Mouse (Mus musculus) cerebellum, postnatal 25 days (tissue): ENCODE data around the gene Flcn.
A peak's percentile ranks its signal among the peaks of the same experiment; 100 is the strongest.

Experiments
- DNase-seq, 2 experiments: peaks; one replicate each; pipeline ENCODE4 v3.0.0; 2021; ENCODE audit warnings: mixed read lengths in 2 of 2

The Flcn gene

DNA sequence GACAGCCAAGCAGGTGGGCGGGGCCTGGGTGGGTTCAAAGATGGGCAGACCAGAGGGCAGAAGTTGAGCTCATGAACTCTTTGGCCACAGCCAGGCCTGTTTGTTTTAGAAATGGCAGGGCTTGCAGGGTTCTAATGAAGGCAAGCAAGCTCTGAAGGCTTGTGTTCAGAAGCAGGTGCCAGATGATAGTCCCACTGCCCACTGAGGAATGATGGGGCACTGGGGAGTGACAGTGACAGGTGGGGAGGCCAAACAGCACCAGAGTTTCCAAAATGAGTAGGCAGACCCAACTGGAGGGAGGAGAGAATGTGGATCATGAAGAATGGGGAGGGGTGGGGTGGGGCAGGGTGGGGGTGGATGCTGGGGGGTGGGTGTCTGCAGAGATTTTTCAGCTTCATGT, 4.6 kb downstream of the Flcn start:
- no peak for DNase-seq

DNA sequence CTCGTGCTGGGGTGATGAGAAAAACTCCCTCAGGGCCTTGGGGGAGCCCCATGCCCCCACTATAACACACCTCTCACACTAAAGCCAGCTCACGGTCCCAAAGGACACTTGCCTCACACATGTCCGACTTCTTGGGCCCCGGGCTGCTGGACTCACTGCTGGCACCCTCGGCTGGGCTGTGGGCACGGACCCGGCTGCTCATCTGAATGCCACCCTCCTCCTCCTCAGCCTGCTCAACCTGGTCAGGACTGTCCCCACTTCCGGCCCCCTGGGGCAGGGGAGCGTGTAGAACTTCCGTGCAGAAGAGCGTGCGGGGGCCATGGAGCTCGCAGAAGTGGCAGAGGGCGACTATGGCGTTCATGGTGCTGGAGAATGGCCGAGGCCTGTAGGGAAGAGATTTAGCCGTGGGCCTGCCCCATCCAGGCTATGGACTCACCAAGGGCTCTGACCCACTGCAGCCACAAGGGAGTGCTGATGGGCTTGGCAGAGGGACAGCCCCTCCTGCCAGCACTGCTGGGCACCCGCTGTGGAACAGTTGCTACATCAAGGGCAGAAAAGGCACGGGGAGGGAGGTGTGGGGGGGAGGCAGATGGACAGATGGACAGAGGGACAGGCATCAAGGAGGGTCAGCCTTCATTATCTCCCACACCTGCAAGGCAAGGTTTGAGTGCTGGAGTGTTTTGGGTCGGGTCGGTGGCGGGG, 5.3 kb downstream of the Flcn start:
- peak; percentile 79 to 86 for DNase-seq

DNA sequence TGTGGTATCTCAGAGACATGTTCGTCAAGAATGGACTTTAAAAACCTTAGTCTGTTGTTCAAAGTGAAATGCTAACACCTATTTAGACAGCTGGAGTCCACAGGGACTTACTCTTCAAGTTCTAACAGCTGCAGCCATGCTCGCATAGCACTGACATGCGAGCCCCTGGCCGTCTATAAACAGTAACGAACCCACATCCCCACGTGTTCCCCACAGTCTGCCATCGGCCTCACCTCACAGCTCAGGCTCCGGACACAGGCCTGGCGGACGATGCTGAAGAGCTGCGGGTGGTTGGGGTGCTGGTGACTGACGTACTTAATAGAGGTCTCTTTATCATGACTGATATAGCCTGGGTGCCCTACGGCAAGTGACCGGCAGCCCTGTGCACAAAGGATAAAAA, 6.3 kb downstream of the Flcn start:
- no peak for DNase-seq

DNA sequence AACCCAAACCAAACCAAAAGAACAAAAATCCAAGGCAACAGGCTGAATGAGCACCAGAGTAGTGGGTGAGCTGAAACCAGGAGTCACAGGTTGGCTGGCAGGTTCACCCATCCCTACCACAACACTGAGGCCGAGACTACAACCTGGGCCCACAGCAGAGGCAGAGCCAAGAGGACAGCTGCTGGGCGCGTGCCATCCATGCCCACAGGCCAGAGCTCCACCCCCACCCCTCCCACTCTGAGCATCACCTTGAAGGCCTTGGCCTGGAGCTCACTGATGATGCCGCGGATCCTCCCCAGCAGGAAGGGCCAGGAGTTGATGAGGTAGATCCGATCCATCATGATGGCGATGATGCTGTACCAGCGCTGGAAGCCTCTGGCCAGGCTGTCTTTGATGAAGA, 7.9 kb downstream of the Flcn start:
- DNase-seq: peak in 1 of 2 experiments; percentile 61

DNA sequence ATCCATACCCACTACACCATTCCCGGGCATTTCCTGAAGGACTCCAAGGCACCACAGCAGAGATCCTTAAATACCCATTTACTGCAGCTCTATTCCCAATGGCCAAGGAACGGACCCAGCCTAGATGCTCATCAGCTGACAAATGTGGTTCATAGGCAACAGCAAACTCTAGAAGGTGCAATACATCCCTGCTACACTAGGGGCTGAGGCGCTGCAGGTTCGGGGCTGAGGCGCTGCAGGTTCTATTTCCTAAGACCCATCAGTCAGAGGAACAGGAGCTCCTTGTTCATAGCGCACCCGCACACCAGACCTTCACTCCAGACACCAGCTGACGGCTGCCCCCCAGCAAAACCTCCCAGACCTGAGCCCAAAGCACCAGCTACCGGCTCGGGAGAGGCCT, 9.4 kb downstream of the Flcn start:
- no peak for DNase-seq

DNA sequence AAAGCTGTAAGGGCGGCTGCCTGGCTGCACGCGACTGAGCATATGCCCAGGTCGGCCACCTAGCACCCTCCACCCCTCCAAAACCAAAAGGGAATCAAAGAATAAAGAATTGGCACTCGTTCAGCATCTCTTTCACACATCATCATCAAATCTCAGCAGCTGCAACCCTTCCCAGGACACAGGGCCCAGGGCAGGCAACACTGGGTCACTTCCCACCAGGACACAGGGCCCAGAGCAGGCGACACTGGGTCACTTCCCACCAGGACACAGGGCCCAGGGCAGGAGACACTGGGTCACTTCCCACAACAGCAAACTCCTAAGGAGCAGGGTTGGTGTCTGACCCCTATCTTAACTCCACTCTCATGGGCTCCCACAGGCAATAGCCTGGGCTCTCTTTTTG, 16.4 kb downstream of the Flcn start:
- no peak for DNase-seq

DNA sequence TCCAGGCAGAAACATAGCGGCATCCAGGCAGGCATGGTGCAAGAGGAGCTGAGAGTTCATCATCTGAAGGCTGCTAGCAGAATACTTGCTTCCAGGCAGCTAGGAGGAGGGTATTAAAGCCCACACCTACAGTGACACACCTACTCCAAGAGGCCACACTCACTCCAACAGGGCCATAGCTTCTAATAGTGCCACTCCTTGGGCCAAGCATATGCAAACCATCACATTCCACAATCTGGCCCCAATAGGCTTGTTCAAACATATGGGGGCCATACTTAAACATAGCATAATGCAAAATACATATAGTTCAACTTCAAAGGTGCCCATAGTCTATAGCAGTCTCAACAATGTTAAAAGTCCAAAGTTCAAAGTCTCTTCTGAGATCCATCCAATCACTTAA, 20.5 kb downstream of the Flcn start:
- DNase-seq: no peak

DNA sequence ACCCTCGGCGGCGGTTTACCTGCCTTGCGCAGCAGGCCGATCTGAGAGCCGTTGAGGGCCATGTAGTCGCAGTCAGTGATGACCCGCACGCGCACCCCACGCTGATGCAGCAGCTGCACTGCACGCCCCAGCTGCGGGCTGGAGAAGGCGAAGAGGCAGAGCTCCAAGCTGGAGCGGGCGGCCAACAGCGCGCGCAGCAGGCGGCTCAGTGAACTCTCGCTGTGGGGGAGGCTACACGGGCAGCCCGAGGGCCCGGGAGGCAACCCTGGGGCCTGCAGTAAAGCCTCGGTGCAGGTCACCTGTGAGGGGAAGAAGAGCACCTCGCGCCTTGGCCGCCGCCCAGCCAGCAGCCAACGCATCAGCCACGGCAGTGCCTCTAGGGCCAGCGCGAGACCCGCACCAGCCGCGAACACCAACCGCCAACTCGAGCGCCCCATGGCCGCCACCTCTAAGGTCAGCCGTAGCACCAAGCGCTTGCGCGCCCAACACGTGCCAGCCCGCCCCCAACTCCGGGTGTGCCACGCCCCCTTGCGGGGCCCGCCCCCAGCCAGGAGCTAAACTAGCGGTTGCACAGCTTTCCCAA, 22.5 kb downstream of the Flcn start, which contains the start of gene Pld6:
Gene Pld6 (minus strand): TSS at position 447 of the 583 bp plus-strand sequence.
- peak; percentile 42 to 56 for DNase-seq

DNA sequence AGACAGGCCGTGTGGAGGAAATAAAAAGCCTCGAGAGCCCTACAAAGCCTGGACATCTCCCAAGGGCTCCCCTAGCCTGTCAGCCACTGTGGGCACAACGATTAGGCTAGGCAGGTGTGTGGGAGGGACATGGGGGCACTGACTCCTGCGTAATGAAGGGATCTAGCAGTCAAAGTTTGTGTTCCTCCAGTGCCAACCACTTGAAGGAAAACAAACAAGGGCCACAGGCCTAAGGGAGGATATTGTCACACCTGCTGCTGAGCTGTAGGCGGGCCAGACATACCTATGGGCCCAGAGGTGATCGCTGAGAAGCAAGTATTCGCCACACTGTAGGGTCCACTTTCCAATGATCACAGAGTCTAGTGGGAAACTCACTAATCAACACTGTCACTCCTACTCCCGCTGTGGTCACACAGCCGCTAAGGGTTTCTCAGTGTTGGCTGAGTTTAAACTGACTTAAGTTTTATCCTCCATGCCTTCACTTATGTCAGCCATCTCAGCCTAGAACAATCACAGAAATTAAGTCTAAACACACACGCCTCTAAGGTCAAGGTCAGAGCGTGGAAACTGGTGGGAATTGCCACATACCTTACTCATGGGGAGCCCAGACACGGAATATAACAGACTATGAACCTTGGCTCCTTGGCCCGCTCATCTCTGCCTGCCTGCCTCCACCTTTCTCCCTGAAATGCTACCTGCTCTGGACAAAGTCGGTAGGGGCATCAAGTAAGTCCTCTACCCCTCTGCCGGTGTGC, 23.2 kb downstream of the Flcn start:
- no peak for DNase-seq

DNA sequence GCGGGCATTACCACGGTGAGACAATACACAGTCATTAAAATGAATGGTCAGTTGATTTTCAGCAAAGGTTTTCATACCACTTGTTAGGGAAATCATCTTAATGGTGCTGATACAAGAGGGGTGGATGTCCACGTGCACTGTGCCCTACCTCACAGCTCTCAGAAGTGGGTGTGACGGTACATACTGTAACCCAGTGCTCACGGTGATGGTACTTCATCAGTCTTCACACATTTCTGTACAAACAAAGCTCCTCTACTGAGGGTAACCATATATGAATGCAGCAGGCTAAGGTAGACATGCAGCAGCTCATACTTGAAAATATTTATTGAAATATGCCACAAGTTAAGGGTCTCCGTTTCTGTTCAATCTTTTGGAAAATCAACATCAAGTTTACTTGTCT, 26.2 kb downstream of the Flcn start:
- DNase-seq: no peak

DNA sequence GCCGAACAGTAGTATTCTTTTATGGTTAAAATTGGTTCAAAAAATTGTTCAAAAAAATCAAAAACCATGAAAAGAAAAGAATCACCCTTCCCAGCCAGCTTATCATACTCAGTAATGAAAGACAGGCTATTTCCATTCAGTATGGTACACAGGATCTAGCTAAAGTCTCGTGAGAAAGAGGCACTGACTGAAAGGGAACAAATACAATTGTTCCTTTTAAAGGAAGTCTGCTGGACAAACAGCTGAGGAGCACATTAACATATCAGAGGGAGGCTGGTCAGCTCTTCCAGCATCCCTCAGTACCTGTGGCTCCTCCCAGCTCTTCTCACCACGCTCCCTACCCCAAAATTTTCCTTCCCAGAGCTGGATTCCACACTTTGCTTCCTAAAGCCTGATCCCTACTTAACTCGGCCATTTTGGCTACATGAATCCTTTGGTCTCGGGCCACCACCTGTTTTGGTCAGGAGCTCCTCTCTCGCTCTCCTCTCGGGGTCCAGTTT, 27.7 kb downstream of the Flcn start:
- no peak for DNase-seq

DNA sequence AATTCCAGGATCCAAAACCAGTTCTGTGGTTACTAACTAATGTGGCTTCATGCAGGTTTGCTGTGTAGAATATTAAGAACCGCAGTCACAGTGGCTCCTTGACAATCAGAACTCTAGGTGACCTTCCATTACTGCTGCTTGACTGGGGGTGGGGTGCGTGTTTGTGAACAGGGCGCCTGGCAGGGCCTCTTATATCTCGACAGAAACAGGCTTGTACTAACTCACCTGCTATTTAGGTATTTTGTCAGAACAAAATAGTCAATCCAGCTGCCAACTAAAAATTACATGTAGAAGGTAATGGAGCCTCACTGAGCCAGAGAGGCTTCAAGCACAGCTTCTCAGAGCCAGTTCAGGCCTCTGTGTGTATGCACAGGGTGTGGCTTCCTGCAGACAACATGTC, 29.6 kb downstream of the Flcn start:
- no peak for DNase-seq

DNA sequence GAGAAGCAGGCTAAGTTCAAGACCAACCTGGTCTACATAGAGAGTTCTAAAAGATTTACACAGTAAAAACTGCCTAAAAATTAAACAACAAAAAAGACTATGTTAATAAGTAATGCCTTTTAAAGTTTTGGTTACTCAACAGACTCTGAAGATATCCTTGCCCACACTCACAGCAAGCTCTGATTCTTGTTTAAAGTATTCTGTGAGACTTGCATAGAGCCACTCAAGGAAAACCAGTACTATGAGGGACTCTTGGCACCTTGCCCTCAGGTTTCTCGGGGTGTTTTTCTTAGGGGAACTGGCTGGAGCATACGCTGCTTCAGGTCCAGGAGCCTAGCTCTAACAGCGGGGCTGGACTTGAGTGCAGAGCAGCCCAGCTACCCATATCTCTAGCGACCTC, 30.4 kb downstream of the Flcn start:
- DNase-seq: peak in 1 of 2 experiments; percentile 49

DNA sequence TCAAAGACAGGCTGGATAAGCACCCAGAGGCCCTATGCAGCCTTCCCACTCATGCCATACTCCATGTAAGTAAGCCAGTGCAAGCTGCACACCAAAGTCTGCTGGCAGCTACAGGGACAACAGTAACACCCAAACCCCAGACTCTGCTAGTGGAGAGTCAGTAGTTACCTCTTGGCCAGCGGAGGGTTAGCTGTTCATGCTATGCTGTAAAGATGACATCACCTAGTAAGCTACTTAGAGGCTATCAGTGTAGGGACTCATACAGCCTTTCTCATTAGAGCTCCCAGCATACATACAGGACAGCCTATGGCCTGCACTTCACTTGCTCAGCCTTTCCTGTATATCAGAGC, 31.0 kb downstream of the Flcn start:
- no peak for DNase-seq

DNA sequence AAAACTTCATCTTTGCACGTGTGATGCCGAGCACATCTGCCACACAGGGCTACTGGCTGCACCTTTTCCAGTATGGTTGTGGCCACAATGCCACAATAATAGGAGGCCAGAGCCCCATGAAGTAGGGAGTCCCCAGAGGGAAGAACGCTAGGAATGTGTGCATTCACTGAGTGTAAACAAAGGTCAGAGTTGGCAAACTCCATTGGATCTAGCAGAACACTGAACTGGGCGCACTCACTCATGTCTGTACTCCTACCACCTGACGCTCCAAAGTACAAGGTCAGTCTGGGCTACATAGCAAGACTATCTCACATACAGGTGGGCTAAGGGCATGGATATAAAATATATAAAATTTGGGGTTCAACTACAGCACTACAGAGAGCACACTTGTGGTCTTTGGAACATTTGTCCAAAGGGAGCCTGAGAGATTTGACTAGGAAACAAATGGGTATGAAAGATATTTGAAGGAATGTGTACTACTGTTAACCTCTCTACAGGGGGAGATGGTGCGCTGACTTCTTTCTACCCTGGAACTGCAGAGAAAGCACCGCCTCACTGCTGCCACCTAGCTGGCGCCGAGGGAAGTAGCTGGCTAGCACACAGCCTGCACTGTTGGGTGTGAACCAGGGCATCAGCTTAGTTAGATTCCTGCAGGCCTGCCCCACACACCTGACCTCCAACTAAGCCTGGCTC, 31.5 kb downstream of the Flcn start:
- peak; percentile 86 to 89 for DNase-seq

DNA sequence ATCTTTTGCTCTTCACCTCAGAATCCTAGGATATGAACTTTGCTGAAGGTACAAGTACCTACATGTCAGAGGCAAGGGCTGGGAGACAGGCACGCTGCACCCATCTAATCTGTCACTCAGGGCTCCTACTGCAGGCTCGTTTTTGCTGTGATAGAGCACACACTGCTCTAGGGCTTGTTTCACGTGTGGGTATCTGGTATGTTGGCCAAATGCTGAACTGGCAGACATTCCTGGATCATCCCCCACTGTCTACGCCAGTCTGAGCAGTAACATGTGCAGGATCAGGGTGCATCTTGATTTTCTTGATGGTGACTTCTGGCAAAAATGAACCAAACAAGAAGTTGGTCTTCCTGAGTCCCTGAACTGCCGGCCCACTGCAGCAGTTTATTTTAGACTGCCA, 32.6 kb downstream of the Flcn start:
- DNase-seq: peak in 1 of 2 experiments; percentile 48

DNA sequence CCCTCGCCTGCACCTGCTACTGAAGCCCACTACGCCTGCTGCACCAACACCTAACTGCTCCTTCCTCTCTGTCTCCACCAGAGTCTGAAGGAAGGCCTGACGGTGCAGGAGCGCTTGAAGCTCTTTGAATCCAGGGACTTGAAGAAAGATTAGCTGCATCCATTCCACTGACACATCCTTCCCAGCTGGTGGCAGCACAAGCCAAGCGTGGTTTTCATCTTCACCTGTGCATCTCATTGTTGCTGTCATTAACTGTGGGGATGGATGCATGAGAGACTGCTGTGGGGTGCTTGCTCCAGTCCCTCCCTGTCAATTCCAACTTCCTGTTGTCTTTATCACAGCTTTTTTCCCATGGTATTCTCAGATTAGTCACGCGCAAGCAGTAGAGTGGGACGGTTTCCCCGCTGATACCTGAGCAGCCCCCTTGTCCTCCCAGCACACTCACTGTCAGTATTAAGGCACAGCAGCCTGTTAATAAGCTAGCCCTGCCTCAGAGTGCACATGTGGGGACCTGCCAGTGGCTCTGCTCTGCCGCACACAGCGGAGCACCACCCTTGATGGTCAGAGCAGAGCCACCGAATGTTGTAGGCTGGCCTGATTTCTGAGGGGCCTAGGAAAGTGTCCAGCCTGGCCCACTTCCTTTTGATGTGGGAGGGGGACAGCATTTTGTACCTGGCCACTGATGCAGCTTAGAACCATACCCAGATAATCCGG, 34.2 kb downstream of the Flcn start:
- DNase-seq: peak in 1 of 2 experiments; percentile 35

DNA sequence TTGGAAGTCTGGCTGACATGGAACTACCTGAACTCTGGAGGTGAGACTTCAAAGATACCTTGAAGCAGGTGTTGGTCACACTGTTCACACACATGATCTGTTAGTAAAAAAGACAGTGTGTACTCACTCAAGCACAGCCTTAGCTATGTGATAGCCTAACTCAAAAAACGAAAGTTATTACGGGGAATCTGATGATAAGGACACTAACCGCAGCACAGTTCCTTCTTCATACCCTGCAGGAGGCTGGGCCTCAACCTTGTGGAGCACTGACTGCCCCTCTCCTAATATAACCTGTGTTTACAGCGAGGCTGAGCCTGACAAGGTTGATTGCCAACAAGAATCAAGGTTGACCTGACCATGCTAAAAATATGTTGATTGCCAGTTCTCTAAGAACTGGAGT, 35.3 kb downstream of the Flcn start:
- DNase-seq: no peak

DNA sequence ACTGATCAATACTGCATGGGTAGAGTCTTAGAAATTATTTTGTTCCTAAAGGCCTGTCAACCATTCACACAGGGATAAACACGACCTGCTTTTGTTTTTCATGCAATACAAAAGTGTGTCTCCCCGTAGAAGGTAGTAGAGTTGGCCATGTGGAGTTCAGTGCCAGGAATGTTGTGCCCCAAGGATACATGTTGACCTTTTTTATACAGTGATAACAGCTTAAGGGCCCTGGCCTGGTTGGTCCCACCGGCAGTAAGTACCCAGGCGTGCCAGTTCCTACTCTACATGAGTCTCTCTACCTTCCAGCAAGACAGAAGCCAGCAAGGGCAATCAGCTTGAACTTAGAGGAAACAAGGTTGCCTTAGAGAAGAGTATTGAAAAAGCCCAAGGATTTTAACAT, 36.9 kb downstream of the Flcn start:
- no peak for DNase-seq

DNA sequence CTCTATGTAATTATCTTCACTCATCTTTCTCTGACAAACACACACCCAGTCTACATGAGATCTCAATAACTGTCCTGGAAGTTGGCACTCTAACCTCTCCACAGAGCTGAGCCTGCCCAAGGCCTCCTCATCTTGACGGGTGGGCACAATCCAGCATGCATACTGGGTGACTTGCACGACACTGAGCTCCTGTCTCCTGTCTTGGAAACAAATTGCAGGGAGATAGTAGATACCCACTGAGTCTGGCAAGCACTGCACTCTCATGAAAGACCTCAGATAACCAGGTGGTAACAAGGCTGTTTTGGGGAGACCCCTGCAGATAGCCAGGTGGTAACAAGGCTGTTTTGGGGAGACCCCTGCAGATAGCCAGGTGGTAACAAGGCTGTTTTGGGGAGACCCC, 37.5 kb downstream of the Flcn start:
- peak; percentile 68 to 70 for DNase-seq

DNA sequence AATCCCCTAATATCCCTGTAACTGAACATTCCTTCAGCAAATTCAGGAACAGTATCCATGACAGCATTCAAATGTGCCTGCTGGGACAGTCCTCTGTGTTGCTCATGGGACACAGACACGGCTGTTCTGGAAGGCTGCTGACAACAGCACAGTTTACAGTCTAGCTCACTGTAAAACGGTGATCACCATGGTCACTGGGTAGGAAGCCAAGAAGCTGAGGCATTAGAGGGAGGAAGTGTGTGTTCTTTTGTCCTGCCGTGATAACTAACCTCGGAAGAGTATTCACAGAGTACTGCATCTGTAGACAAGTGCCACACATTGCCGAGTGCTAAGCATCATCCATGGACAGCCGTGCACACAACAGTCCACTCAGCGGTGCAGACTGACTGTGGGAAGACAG, 39.1 kb downstream of the Flcn start:
- no peak for DNase-seq

DNA sequence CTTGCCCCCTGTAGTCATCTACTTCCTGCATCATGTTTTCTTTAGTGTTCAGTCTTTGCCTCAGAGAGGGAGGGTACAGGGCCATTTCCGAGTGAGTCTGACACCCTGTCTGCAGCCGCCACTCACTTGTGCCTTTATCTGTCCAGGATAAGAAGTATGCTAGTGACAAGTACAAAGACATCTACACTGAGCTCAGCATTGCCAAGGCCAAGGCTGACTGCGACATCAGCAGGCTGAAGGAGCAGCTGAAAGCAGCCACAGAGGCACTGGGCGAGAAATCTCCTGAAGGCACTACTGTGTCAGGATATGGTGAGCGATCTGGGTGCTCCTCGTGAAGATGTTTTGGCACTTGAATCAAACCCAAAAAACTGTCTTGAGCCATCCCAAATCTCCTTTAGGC, 40.1 kb downstream of the Flcn start:
- DNase-seq: no peak

DNA sequence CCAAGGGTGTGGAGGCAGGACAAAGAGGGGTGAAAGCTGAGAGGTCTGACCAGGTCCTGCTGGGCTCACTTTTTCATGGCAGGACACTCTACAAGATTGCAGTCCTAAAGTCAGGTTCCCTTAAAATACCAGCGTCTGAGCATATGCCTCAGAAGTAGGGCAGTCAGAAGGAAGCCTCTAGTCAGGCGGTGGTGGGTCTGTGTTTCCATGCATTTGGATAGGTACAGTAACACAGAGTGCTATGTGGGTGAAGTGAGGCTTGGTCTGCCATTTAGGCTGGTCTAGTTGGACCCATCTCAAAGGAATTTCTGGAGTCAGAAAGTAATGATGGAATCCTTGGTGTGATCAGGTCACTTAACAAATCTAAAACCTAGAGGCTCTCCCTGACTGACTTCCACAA, 40.5 kb downstream of the Flcn start:
- no peak for DNase-seq
